Mouse (Mus musculus): Measurements from ENCODE around the gene Tyms. TPM values are rescaled to one million over a fixed set of nuclear protein-coding genes. Genes with fewer than 3 reads are reported as not detected.

Tyms gene
- polyA plus RNA-seq, 1 experiment from 2014 or later = 120 TPM

DNA sequence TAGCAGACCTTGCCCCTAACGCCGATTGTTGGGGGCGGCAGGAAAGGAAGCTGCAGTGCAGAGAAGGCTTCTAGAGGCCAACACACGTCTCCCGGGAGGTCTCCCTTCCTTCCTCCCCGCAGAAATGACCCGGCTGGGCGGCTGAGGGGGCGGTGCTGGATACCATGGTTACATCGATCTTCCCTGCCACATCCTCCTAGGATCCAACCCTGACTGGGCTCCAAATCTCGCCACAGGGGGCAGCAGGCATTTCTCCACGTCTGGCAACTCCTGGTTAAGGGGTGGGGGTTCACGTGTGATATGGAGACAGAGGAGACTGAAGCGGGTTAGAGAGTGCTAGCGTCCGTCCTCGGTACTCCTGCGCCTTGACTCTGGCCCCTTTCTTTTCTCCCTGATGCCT lies 37.7 kb upstream of the Tyms start:
- H3K9me3 ChIP-seq (replicated peaks) = no peaks in the 10 kb centered on the region
- H3K9ac ChIP-seq = peak overlapping the region; percentile 42; the same call in 1 of the 2 replicates
- peak overlapping the region; percentile 33 for H3K4me3 ChIP-seq
- H3K4me2 ChIP-seq = peak overlapping the region; percentile 66
- no peak; the same call in 1 of the 2 replicates for ATAC-seq (ENCODE audit: insufficient number of reproducible peaks, low FRiP score)
- no peaks in the 10 kb centered on the region for H3K36me3 ChIP-seq
- H3K4me1 ChIP-seq (replicated peaks) = peaks cover 34% of the 10 kb centered on the region
- peaks cover 88% of the 10 kb centered on the region for H3K27me3 ChIP-seq (replicated peaks)
- 1% methylated on average over 18 of the region's 18 CpGs for WGBS
- H3K27ac ChIP-seq (ENCODE audit: poor library complexity, severe bottlenecking) = no peak overlapping the region

DNA sequence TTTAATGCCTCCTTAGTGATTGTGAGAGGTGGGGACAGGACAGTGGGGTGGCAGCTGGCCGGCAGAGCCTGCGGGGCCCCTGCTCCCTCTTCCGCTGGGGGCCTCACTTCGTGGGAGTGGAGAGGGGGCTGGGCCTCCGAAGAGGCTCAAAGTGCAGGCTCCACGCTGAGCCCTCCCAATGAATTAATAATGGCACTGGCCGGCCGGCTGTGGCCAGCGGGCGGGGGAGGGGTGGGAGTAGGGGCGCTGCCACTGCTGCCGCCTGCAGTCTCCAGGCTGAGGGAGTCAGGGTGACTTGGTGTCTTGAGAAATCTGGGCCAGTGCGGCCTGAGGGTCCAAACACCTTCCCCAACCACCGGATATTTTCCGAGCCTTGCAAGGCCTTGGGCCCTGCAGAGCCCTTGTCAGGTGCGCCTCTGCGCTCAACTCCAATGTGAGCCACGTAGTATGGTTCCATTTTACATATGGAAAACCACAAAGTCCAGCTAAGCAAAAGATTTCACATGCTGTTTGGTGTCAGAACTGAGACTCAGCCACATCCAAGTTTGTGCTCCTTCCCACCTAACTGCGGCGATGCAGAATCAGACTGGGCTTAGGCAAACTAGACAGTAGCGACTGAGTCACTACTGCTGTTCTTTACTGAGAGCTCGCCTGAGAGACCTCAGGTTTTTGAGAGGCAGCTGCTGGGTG lies 37.1 kb upstream of the Tyms start:
- H3K36me3 ChIP-seq = no peaks in the 10 kb centered on the region

DNA sequence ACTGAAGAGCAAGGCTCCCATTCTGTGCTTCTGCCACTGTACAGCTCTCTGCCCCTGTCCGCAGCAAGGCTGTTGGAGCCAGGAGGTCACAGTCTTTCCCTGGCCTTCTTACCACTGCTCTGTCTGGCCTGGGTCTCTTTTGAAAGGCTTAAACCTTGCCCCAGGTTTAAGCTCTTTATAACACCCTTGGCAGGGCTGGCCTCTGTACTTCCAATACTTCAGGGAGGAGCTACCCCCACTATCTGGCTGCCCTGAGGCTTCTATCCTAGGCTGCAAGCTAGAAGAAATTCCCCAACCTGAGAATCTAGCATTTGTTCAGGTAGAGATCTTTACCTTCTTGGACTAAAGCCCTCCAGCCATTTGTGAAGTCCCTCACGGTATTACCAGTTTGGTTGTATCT lies 36.5 kb upstream of the Tyms start:
- Histone ChIP-seq H3K4me2 (no peak overlapping the region), H3K9ac (no peak overlapping the region), H3K27me3 (replicated peaks) (peaks cover 88% of the 10 kb centered on the region), H3K27ac (ENCODE audit: poor library complexity, severe bottlenecking) (no peak overlapping the region), H3K36me3 (no peaks in the 10 kb centered on the region), H3K9me3 (replicated peaks) (no peaks in the 10 kb centered on the region), H3K4me3 (no peak overlapping the region), H3K4me1 (replicated peaks) (peaks cover 45% of the 10 kb centered on the region)
- no peak for ATAC-seq (ENCODE audit: insufficient number of reproducible peaks, low FRiP score)
- WGBS = 53% methylated on average over 2 of the region's 2 CpGs

More for the DNA sequence above, 37.1 kb upstream of the Tyms start:
- WGBS = 5% methylated on average over 22 of the region's 22 CpGs
- H3K4me1 ChIP-seq (replicated peaks) = peaks cover 40% of the 10 kb centered on the region
- H3K4me2 ChIP-seq = peak overlapping the region; percentile 66
- no peak; the same call in 1 of the 2 replicates for ATAC-seq (ENCODE audit: insufficient number of reproducible peaks, low FRiP score)
- no peaks in the 10 kb centered on the region for H3K9me3 ChIP-seq (replicated peaks)
- H3K27ac ChIP-seq (ENCODE audit: poor library complexity, severe bottlenecking) = no peak overlapping the region
- H3K27me3 ChIP-seq (replicated peaks) = peaks cover 88% of the 10 kb centered on the region
- H3K4me3 ChIP-seq = peak overlapping the region; percentile 33
- peak overlapping the region; percentile 42; the same call in 1 of the 2 replicates for H3K9ac ChIP-seq

DNA sequence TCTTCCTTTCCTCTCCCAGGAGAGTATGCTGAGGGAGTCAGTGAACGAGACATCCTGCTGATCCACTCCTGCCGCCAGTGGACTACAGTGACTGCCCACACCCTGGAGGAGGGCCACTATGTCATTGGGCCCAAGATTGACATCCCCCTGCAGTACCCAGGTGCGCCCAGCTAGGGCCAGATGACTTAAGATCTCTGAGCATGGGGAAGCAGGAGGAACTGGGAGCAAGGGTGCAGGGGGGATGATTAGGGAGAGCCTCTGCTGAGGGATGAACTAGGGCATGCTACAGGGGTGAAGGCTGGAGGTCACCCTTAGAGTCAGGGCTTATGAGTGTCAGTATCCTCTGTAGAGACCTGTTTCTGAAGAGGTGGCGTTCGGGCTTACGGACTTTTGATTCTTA lies 34.8 kb upstream of the Tyms start:
- Histone ChIP-seq H3K36me3 (no peaks in the 10 kb centered on the region), H3K9me3 (replicated peaks) (no peaks in the 10 kb centered on the region), H3K4me1 (replicated peaks) (peaks cover 42% of the 10 kb centered on the region), H3K9ac (no peak overlapping the region), H3K4me2 (no peak overlapping the region), H3K27me3 (replicated peaks) (peaks cover 94% of the 10 kb centered on the region), H3K4me3 (no peak overlapping the region), H3K27ac (ENCODE audit: poor library complexity, severe bottlenecking) (no peak overlapping the region)
- WGBS = 67% methylated on average over 6 of the region's 6 CpGs
- ATAC-seq (ENCODE audit: insufficient number of reproducible peaks, low FRiP score) = no peak

DNA sequence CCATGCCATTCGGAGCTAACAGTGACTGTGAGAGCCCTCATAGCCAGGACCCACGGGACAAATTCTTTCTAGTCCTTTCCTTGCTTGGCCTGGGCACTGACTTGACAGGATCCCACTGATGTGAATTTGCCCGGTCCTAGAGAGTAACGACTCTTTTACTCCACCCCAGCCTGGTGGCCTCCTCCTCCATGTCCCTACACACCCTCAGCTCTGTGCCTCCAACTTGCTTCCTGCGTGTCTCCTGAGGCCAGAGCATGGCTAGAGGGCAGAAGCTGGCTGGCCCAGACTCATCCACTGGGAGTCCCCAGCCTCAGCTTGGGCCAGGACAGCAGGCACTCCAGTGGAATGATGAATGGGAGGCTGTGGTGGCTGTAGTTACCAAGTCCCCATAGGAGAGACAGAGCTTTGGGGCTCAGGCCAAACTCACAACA lies 34.2 kb upstream of the Tyms start:
- no peak overlapping the region for H3K9ac ChIP-seq
- no peak for ATAC-seq (ENCODE audit: insufficient number of reproducible peaks, low FRiP score)
- H3K27me3 ChIP-seq (replicated peaks) = peaks cover 94% of the 10 kb centered on the region
- 13% methylated on average over 5 of the region's 5 CpGs for WGBS
- peaks cover 42% of the 10 kb centered on the region for H3K4me1 ChIP-seq (replicated peaks)
- no peak overlapping the region for H3K4me2 ChIP-seq
- H3K36me3 ChIP-seq = no peaks in the 10 kb centered on the region
- no peak overlapping the region for H3K27ac ChIP-seq (ENCODE audit: poor library complexity, severe bottlenecking)
- H3K4me3 ChIP-seq = no peak overlapping the region
- no peaks in the 10 kb centered on the region for H3K9me3 ChIP-seq (replicated peaks)

DNA sequence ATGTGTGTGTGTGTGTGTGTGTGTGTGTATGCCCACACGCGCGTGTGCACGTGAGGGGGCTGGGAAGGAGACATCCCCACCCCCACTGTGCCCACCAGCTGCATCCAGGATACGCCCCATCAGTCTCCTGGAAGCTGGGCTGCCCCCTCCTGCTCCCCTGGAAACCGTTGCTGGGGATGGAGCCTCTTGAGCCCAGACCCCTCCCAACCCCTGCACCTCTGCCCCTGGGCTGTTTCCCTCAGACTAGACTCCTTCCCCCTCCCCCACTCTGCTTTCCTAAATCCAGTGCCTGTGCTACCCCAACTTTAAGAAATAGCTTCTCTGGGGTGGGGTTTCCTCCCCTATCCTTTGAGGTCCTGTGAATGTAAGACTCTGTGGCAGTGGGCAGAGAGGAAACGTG lies 33.8 kb upstream of the Tyms start:
- no peaks in the 10 kb centered on the region for H3K9me3 ChIP-seq (replicated peaks)
- peaks cover 94% of the 10 kb centered on the region for H3K27me3 ChIP-seq (replicated peaks)
- no peaks in the 10 kb centered on the region for H3K36me3 ChIP-seq
- peaks cover 42% of the 10 kb centered on the region for H3K4me1 ChIP-seq (replicated peaks)
- no peak overlapping the region for H3K4me2 ChIP-seq
- 8% methylated on average over 7 of the region's 7 CpGs for WGBS
- no peak overlapping the region for H3K9ac ChIP-seq
- no peak overlapping the region for H3K4me3 ChIP-seq
- ATAC-seq (ENCODE audit: insufficient number of reproducible peaks, low FRiP score) = no peak
- H3K27ac ChIP-seq (ENCODE audit: poor library complexity, severe bottlenecking) = no peak overlapping the region

DNA sequence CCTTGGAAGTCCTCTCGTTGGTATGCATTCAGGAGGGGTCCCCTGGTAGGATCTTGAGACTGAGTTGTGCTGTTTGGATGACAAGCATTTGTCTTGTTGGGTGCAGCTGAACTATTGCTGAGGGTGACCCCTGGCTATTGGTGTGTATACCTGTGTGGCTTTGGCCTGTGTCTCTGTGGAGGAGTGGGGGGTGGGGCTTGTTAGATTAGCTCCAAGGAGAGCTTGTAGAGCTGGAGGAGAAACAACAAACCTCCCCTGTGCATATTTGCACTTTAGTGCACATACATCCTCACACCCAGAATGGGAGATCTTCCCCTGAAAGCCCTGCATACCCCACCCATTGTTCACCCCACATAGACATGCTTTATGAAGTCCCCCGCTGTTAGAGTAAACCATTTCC lies 33.3 kb upstream of the Tyms start:
- Histone ChIP-seq H3K27ac (ENCODE audit: poor library complexity, severe bottlenecking) (no peak overlapping the region), H3K9me3 (replicated peaks) (peaks cover 3% of the 10 kb centered on the region; the same call in 1 of the 2 replicates), H3K27me3 (replicated peaks) (peaks cover 94% of the 10 kb centered on the region), H3K4me1 (replicated peaks) (peaks cover 42% of the 10 kb centered on the region), H3K4me3 (no peak overlapping the region), H3K9ac (no peak overlapping the region), H3K4me2 (no peak overlapping the region), H3K36me3 (no peaks in the 10 kb centered on the region)
- ATAC-seq (ENCODE audit: insufficient number of reproducible peaks, low FRiP score) = no peak
- WGBS = 17% methylated on average over 2 of the region's 2 CpGs

DNA sequence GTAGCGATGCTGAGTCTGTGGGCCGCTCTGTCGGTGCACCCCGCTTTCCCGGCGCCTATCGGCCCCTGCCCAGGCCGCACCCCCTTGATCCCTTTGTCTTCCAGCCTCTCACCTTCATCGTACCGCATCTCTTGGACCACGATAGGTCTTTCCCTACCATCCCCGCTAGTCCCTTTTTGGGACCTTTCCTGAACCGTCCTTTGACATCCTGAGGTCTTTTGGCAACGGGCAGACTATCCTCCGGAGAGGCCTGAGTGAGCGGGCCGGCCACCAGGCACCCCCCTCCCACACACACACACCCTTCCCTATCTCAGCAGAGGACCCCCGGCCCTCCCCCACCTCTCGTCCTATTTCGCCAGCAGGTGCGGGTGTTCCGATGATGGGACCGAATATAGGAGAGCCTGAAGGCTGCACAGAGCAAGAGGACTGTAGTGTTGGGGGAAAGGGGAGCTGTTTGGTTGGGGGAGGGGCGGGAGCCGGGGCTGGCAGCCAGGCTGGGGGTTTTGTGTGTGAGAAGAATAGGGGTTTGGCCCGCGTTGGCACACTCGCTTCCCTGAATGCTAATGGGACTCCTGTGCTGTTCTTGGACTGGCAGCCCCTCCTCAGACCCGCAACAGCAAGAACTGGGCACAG lies 32.4 kb upstream of the Tyms start, which contains the start of gene 3110082J24Rik:
Gene 3110082J24Rik, minus strand, starts transcription at position 419 of the 633 bp plus-strand sequence.
- Histone ChIP-seq H3K9me3 (replicated peaks) (peaks cover 9% of the 10 kb centered on the region; the same call in 1 of the 2 replicates), H3K9ac (peak within 1 kb of the TSS; percentile 42; the same call in 1 of the 2 replicates)
- 1% methylated on average over 29 of the region's 29 CpGs for WGBS

DNA sequence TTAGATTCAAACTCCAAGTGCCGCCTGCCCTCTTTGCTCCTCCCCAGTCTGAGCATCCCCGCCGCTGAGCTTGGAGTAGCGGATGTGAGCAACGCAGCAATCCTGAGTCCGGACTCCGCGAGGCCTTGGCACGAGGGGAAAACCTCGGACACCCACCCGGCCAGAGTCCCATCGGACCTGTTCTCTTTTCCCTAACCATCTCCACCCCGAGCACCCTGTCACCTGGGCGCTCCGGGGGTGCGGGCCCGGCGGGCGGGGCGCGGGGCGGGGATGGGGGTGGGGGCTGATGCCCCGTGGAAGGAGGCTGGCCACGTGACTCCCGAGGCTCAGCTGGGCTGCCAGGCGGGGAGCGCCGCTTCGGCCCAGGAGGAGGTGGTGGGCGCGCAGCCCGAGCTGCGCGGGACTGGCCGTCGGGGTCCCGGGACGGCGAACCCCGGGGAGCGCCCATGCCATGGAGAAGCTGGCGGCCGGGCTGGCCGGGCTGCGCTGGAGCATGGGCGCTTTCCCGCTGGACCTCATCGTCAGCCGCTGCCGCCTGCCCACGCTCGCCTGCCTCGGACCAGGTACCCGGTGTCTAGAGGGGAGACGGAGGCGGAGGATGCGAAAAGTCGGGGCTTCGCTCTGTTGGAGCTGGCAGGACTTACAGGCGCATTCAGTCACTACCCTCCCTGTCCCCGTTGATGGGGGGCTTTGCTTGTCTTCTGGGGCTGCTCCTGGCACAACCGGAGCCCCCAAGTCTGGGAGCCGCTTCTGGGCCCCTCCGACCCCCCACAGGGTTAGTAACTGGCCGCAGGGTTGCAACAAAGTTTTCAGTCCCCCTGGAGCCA lies 31.6 kb upstream of the Tyms start, which contains the start of gene Garem2:
Gene Garem2, plus strand, starts transcription at position 321 of the 827 bp plus-strand sequence.
- Histone ChIP-seq H3K4me1 (replicated peaks) (peaks cover 27% of the 10 kb centered on the region), H3K27me3 (replicated peaks) (peaks cover 82% of the 10 kb centered on the region), H3K4me3 (peak within 1 kb of the TSS; percentile 56), H3K9me3 (replicated peaks) (peaks cover 9% of the 10 kb centered on the region; the same call in 1 of the 2 replicates), H3K4me2 (peak within 1 kb of the TSS; percentile 86), H3K36me3 (no peaks in the 10 kb centered on the region), H3K9ac (peak within 1 kb of the TSS; percentile 42; the same call in 1 of the 2 replicates), H3K27ac (ENCODE audit: poor library complexity, severe bottlenecking) (no peak within 1 kb of the TSS)
- under 1% methylated on average over 65 of the region's 65 CpGs for WGBS
- ATAC-seq (ENCODE audit: insufficient number of reproducible peaks, low FRiP score) = peak; percentile 45; the same call in 1 of the 2 replicates

More for the DNA sequence above, 32.4 kb upstream of the Tyms start, which contains the start of gene 3110082J24Rik:
- Histone ChIP-seq H3K4me3 (peak within 1 kb of the TSS; percentile 56), H3K36me3 (no peaks in the 10 kb centered on the region), H3K4me2 (peak within 1 kb of the TSS; percentile 86), H3K27me3 (replicated peaks) (peaks cover 87% of the 10 kb centered on the region), H3K27ac (ENCODE audit: poor library complexity, severe bottlenecking) (no peak within 1 kb of the TSS), H3K4me1 (replicated peaks) (peaks cover 33% of the 10 kb centered on the region)
- ATAC-seq (ENCODE audit: insufficient number of reproducible peaks, low FRiP score) = no peak

DNA sequence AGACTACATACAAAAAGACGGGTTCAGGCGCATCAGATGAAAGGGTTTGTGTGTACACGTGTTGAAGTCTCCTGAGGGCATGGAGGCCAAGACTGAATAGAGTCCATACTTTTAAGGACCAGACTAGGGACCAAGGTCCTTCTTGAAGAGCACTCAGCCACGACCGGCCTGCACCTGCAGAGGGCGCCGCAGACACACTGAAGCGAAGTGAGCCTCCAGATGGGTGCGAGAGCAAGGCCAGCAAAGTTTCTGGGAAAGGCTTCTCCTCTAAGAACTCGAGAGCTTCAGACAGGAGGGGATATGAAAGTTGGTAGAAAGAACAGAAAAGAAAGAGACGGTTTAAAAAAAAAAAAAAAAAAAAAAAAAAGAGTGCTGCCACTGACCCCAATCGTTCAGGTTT lies 30.9 kb upstream of the Tyms start:
- no peak overlapping the region for H3K27ac ChIP-seq (ENCODE audit: poor library complexity, severe bottlenecking)
- H3K27me3 ChIP-seq (replicated peaks) = peaks cover 75% of the 10 kb centered on the region
- no peak for ATAC-seq (ENCODE audit: insufficient number of reproducible peaks, low FRiP score)
- peak overlapping the region; percentile 86 for H3K4me2 ChIP-seq
- peaks cover 9% of the 10 kb centered on the region; the same call in 1 of the 2 replicates for H3K9me3 ChIP-seq (replicated peaks)
- H3K9ac ChIP-seq = no peak overlapping the region
- peaks cover 27% of the 10 kb centered on the region for H3K4me1 ChIP-seq (replicated peaks)
- 3% methylated on average over 12 of the region's 12 CpGs for whole genome bisulfite sequencing
- peak overlapping the region; percentile 56; the same call in 1 of the 2 replicates for H3K4me3 ChIP-seq
- no peaks in the 10 kb centered on the region for H3K36me3 ChIP-seq
